Mouse (Mus musculus) thymus, adult 18-20 months (tissue): ENCODE measurements at regions not wholly inside any gene's neighbourhood (a gene's known extent, or its start where the extent isn't known, plus 50 kb on each side); places are given as distances from the start of the nearest gene placed in this dataset.

Experiments
- DNase-seq, 2 experiments: peaks; one replicate each; pipeline ENCODE4 v3.0.0; 2022; ENCODE audit warnings: mixed read lengths in 2 of 2

- DNase-seq = no peak
These were observed 71.8 kb downstream of the Gm525 start for GRCm38 (mm10) chr11:89145281-89145945.

- no peak for DNase-seq
These were observed 69.0 kb downstream of the Gm525 start for GRCm38 (mm10) chr11:89142527-89143154.
